Mouse (Mus musculus) MEL (cell line): ENCODE measurements around the gene Plxdc1. TPM values are rescaled to one million over a fixed set of nuclear protein-coding genes. Genes with fewer than 3 reads are reported as not detected.
A peak's percentile ranks its signal among the peaks of the same experiment; 100 is the strongest.

Source experiments
- DNase-seq: peaks from one replicate; pipeline ENCODE4 v3.0.0; 2011; ENCODE audit warnings: low read depth, low spot score
- H3K27ac ChIP-seq: 2 replicates; pipeline ENCODE4 v1.5.1; 2012; ENCODE audit warnings: low read depth, mild to moderate bottlenecking, control low read depth, low read length, moderate library complexity; ENCODE audit not compliant: control insufficient read depth
- H3K27me3 ChIP-seq, 2 experiments: fragments of 150-350 bp in 1 of 2; sonication (generic) in 1 of 2; 2 replicates each; pipeline ENCODE4 v1.6.1; 2012; ENCODE audit warnings: low read length in 2 of 2, mild to moderate bottlenecking in 2 of 2, improper control_type of control experiment in 1 of 2, moderate library complexity in 1 of 2; ENCODE audit not compliant: insufficient read depth in 2 of 2, control insufficient read depth in 1 of 2
- H3K36me3 ChIP-seq, 2 experiments: 2 replicates each; pipeline ENCODE4 v1.6.1; 2012 to 2014; ENCODE audit warnings: low read length in 2 of 2, improper control_type of control experiment in 1 of 2, inconsistent platforms in 1 of 2, mild to moderate bottlenecking in 1 of 2; ENCODE audit not compliant: insufficient read depth in 2 of 2, control insufficient read depth in 1 of 2
- H3K4me1 ChIP-seq, 2 experiments: fragments of 150-350 bp in 1 of 2; sonication (generic) in 1 of 2; 2 replicates each; pipeline ENCODE4 v1.6.1; 2012; ENCODE audit warnings: low read length in 2 of 2, improper control_type of control experiment in 1 of 2, mild to moderate bottlenecking in 1 of 2; ENCODE audit not compliant: insufficient read depth in 2 of 2, control insufficient read depth in 1 of 2
- H3K4me3 ChIP-seq, 2 experiments: fragments of 150-350 bp in 1 of 2; sonication (generic) in 1 of 2; 2 replicates each; pipeline ENCODE4 v1.5.1; 2012; ENCODE audit warnings: low read depth in 2 of 2, low read length in 2 of 2, mild to moderate bottlenecking in 2 of 2, moderate library complexity in 2 of 2, control low read depth in 1 of 2, improper control_type of control experiment in 1 of 2; ENCODE audit not compliant: control insufficient read depth in 1 of 2, insufficient read depth in 1 of 2
- H3K79me2 ChIP-seq: 2 replicates; pipeline ENCODE4 v1.6.1; 2012; ENCODE audit warnings: mild to moderate bottlenecking, low read length, moderate library complexity; ENCODE audit not compliant: control insufficient read depth, poor library complexity, insufficient read depth
- H3K9ac ChIP-seq: 2 replicates; pipeline ENCODE4 v1.6.1; 2012; ENCODE audit warnings: low read depth, mild to moderate bottlenecking, control low read depth, low read length, moderate library complexity; ENCODE audit not compliant: control insufficient read depth, poor library complexity, severe bottlenecking
- H3K9me3 ChIP-seq: fragments of 150-350 bp; sonication (generic); replicated peaks from 2 replicates; pipeline ENCODE4 v1.6.1; 2012; ENCODE audit warnings: mild to moderate bottlenecking, low read length, improper control_type of control experiment, moderate library complexity; ENCODE audit not compliant: insufficient read depth
- CHD2 ChIP-seq: IDR thresholded peaks from 2 replicates; pipeline ENCODE4 v1.6.1; 2011; ENCODE audit warnings: low read length, improper control_type of control experiment
- CTCF ChIP-seq, 3 experiments: IDR thresholded peaks in 2 of 3; conservative IDR thresholded peaks in 1 of 3; 2 replicates each; pipeline ENCODE4 v1.5.1; 2011 to 2012; ENCODE audit warnings: low read length in 3 of 3, low read depth in 2 of 3, mild to moderate bottlenecking in 2 of 3, improper control_type of control experiment in 1 of 3, inconsistent platforms in 1 of 3, mixed read lengths in 1 of 3, moderate library complexity in 1 of 3; ENCODE audit not compliant: control insufficient read depth in 1 of 3, insufficient read depth in 1 of 3, poor library complexity in 1 of 3, severe bottlenecking in 1 of 3
- E2F4 ChIP-seq: IDR thresholded peaks from 2 replicates; pipeline ENCODE4 v1.6.1; 2011; ENCODE audit warnings: low read depth, low read length, improper control_type of control experiment, borderline replicate concordance
- ELF1 ChIP-seq: IDR thresholded peaks from 2 replicates; pipeline ENCODE4 v1.6.1; 2014; ENCODE audit warnings: low read depth, mild to moderate bottlenecking, inconsistent platforms, low read length, improper control_type of control experiment, moderate library complexity
- EP300 ChIP-seq, 2 experiments: IDR thresholded peaks; 2 replicates each; pipeline ENCODE4 v1.6.1; 2011; ENCODE audit warnings: improper control_type of control experiment in 2 of 2, low read length in 2 of 2, low read depth in 1 of 2, mild to moderate bottlenecking in 1 of 2
- ETS1 ChIP-seq: IDR thresholded peaks from 2 replicates; pipeline ENCODE4 v1.6.1; 2012; ENCODE audit warnings: low read depth, mild to moderate bottlenecking, inconsistent platforms, low read length, improper control_type of control experiment, moderate library complexity
- GABPA ChIP-seq: IDR thresholded peaks from 2 replicates; pipeline ENCODE4 v1.6.1; 2012; ENCODE audit warnings: low read depth, mild to moderate bottlenecking, inconsistent platforms, low read length, improper control_type of control experiment, moderate library complexity
- GATA1 ChIP-seq: IDR thresholded peaks from 2 replicates; pipeline ENCODE4 v1.6.1; 2011; ENCODE audit warnings: low read depth, low read length, improper control_type of control experiment
- HCFC1 ChIP-seq: IDR thresholded peaks from 2 replicates; pipeline ENCODE4 v1.6.1; 2012; ENCODE audit warnings: low read depth, mild to moderate bottlenecking, inconsistent platforms, low read length, improper control_type of control experiment, moderate library complexity
- JUND ChIP-seq: IDR thresholded peaks from 2 replicates; pipeline ENCODE4 v1.6.1; 2011; ENCODE audit warnings: low read depth, mild to moderate bottlenecking, improper control_type of control experiment, low read length
- MAFK ChIP-seq: IDR thresholded peaks from 2 replicates; pipeline ENCODE4 v1.6.1; 2011; ENCODE audit warnings: low read depth, mild to moderate bottlenecking, low read length, improper control_type of control experiment, borderline replicate concordance
- MAX ChIP-seq: IDR thresholded peaks from 2 replicates; pipeline ENCODE4 v1.6.1; 2011; ENCODE audit warnings: low read length, improper control_type of control experiment
- MAZ ChIP-seq: IDR thresholded peaks from 2 replicates; pipeline ENCODE4 v1.6.1; 2012; ENCODE audit warnings: low read depth, mild to moderate bottlenecking, inconsistent platforms, low read length, improper control_type of control experiment
- MEF2A ChIP-seq: IDR thresholded peaks from 2 replicates; pipeline ENCODE4 v1.6.1; 2014; ENCODE audit warnings: low read depth, mild to moderate bottlenecking, inconsistent platforms, low read length, improper control_type of control experiment; ENCODE audit not compliant: poor library complexity, insufficient replicate concordance, severe bottlenecking; ENCODE audit errors: extremely low read depth
- MYB ChIP-seq: IDR thresholded peaks from 2 replicates; pipeline ENCODE4 v1.6.1; 2011; ENCODE audit warnings: mild to moderate bottlenecking, low read depth, low read length, improper control_type of control experiment
- MYC ChIP-seq: IDR thresholded peaks from 2 replicates; pipeline ENCODE4 v1.6.1; 2011; ENCODE audit warnings: low read depth, mild to moderate bottlenecking, low read length, improper control_type of control experiment, moderate library complexity
- NELFE ChIP-seq: IDR thresholded peaks from 2 replicates; pipeline ENCODE4 v1.6.1; 2011; ENCODE audit warnings: low read depth, low read length, improper control_type of control experiment
- NRF1 ChIP-seq: IDR thresholded peaks from 2 replicates; pipeline ENCODE4 v1.6.1; 2014; ENCODE audit warnings: low read depth, mild to moderate bottlenecking, inconsistent platforms, low read length, improper control_type of control experiment, moderate library complexity; ENCODE audit not compliant: poor library complexity, insufficient read depth, severe bottlenecking
- POLR2AphosphoS2 ChIP-seq: IDR thresholded peaks from 2 replicates; pipeline ENCODE4 v1.6.1; 2011; ENCODE audit warnings: low read length, improper control_type of control experiment
- SIN3A ChIP-seq: IDR thresholded peaks from 2 replicates; pipeline ENCODE4 v1.6.1; 2012; ENCODE audit warnings: low read length, improper control_type of control experiment, inconsistent platforms
- TBP ChIP-seq: IDR thresholded peaks from 2 replicates; pipeline ENCODE4 v1.8.0; 2011; ENCODE audit warnings: low read depth, low read length, improper control_type of control experiment
- TCF12 ChIP-seq: IDR thresholded peaks from 2 replicates; pipeline ENCODE4 v1.6.1; 2014; ENCODE audit warnings: low read depth, mild to moderate bottlenecking, inconsistent platforms, low read length, improper control_type of control experiment, moderate library complexity
- UBTF ChIP-seq: IDR thresholded peaks from 2 replicates; pipeline ENCODE4 v1.6.1; 2012; ENCODE audit warnings: low read depth, mild to moderate bottlenecking, inconsistent platforms, low read length, improper control_type of control experiment, moderate library complexity, borderline replicate concordance; ENCODE audit not compliant: insufficient read depth
- ZC3H11A ChIP-seq: IDR thresholded peaks from 2 replicates; pipeline ENCODE4 v1.6.1; 2012; ENCODE audit warnings: low read depth, mild to moderate bottlenecking, inconsistent platforms, low read length, improper control_type of control experiment
- ZKSCAN1 ChIP-seq: IDR thresholded peaks from 2 replicates; pipeline ENCODE4 v1.6.1; 2012; ENCODE audit warnings: low read depth, mild to moderate bottlenecking, inconsistent platforms, low read length, improper control_type of control experiment, moderate library complexity
- ZMIZ1 ChIP-seq: IDR thresholded peaks from 2 replicates; pipeline ENCODE4 v1.6.1; 2012; ENCODE audit warnings: low read depth, mild to moderate bottlenecking, inconsistent platforms, low read length, improper control_type of control experiment, moderate library complexity
- ZNF384 ChIP-seq: IDR thresholded peaks from 2 replicates; pipeline ENCODE4 v1.6.1; 2012; ENCODE audit warnings: low read depth, mild to moderate bottlenecking, inconsistent platforms, low read length, improper control_type of control experiment
- polyA plus RNA-seq, 2 experiments: library from polyadenylated mRNA; stranded (reverse) in 1 of 2; unstranded in 1 of 2; fragments of >175 nt in 1 of 2; fragments of >200 nt in 1 of 2; gene quantifications; 2 replicates each; pipeline versions ENCODE4 v1.2.1 to v1.2.4; 2012; ENCODE audit warnings: low replicate concordance in 2 of 2, low read depth in 1 of 2; ENCODE audit not compliant: insufficient read length in 2 of 2, insufficient read depth in 1 of 2, missing spikeins in 1 of 2
- total RNA-seq: library from RNA; depleted of rRNA; stranded (reverse); fragments of 300-350 nt; gene quantifications from 2 replicates; pipeline ENCODE4 v1.2.3, GENCODE M21; 2012

Plxdc1 gene
- total and polyA plus RNA-seq, 3 experiments = 13.1 to 24.5 TPM; not detected in 1

DNA sequence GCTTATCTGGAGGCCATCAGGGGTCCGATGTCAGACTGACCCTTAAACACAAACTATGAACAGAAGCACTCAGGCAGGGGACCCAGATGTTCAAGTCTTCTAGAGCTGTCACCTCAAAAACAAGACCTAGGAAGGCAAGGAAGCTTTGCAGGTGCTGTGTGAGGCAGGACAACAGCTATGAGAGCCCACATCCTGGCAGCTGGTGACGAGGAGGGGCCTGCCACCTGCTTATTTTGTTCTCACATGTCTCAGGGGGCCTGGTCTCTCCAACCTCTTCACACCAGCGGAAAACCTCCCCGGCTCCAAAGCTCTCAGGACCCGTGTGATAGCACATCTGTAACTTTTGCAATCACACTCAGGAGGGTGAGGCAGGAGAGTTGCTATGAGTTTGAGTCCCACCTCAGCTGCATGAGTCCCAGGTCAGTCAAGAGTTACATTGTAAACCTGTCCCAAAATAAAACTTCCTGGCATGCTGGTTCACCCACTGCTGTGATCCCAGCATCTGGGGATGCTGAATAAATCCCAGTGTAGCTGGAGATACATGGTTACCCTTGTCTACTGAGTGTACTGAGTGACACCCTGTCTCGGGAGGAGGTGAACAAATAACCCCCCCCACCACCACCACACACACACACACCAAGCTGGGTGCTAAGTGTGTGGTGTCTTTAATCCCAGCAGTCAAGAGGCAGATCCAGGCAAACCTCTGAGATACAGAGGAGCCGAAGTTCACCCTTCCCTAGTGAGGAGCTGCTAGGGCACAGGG, 14.3 kb upstream of the Plxdc1 start:
- Histone ChIP-seq H3K79me2 (no peaks in the 10 kb centered on the region), H3K9ac (no peak overlapping the region)
- TF ChIP-seq MEF2A (no peak), JUND (no peak), E2F4 (no peak), ZNF384 (no peak), MAFK (no peak), CTCF (IDR thresholded peaks at IDR 0.05 in 2 of 3, conservative IDR thresholded peaks at IDR 0.05 in 1 of 3; ENCODE audit: control insufficient read depth in 1 of 3, insufficient read depth in 1 of 3, low read depth in 2 of 3, low read length in 3 of 3, poor library complexity in 1 of 3, severe bottlenecking in 1 of 3) (no peak), EP300 (IDR thresholded peaks at IDR 0.05; ENCODE audit: low read depth in 1 of 2, low read length in 2 of 2) (no peak), GABPA (no peak), MAZ (no peak), NELFE (no peak), ELF1 (no peak), ZMIZ1 (no peak), ZC3H11A (no peak), CHD2 (no peak), GATA1 (no peak), NRF1 (no peak)
- TF ChIP-seq, all 39 proteins: peak for 0
- H3K4me3 ChIP-seq = no peak overlapping the region
- H3K27ac ChIP-seq = no peak overlapping the region
- H3K4me1 ChIP-seq = peaks cover 8 to 16% of the 10 kb centered on the region in 2 experiments; a peak in 3 of 4 replicates
- no peaks in the 10 kb centered on the region for H3K27me3 ChIP-seq
- DNase-seq = no peak
- H3K9me3 ChIP-seq = no peaks in the 10 kb centered on the region
- H3K36me3 ChIP-seq = peaks cover 0 to 8% of the 10 kb centered on the region in 2 experiments; a peak in 2 of 4 replicates

DNA sequence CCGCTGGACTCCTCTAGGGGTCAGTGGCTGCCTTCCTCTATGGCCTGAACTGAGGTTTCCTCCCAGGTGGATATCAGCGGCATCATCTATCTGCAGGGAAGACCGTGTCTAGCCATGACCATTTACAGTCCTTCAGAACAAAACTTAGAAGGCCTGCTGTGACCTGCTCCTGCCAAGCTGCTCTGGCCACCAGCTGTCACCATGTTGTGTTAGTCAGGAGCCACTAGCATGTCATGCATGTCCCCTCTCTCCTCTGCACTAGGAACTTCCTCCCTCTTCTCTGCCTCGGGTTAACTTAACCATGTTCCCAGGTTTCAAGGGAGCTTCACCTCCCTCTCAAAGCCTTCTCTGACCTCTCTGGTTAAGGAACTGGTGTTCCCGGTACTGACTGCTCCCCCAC, 13.5 kb upstream of the Plxdc1 start:
- H3K4me3 ChIP-seq = no peak overlapping the region
- no peak overlapping the region for H3K9ac ChIP-seq
- DNase-seq = peak; percentile 26
- H3K79me2 ChIP-seq = no peaks in the 10 kb centered on the region
- no peaks in the 10 kb centered on the region for H3K9me3 ChIP-seq
- no peak for TF ChIP-seq MAFK
- TF ChIP-seq SIN3A = no peak
- TF ChIP-seq EP300 (IDR thresholded peaks at IDR 0.05; ENCODE audit: low read depth in 1 of 2, low read length in 2 of 2) = no peak
- no peak for TF ChIP-seq TBP
- TF ChIP-seq NRF1 = no peak
- no peak for TF ChIP-seq TCF12
- no peak for TF ChIP-seq ZMIZ1
- no peak for TF ChIP-seq MAX
- no peak for TF ChIP-seq UBTF
- no peak for TF ChIP-seq POLR2AphosphoS2
- TF ChIP-seq ZNF384 = no peak
- no peak for TF ChIP-seq ZKSCAN1
- no peak for TF ChIP-seq MYC
- TF ChIP-seq MYB = no peak
- TF ChIP-seq ETS1 = no peak
- TF ChIP-seq HCFC1 = no peak
- H3K36me3 ChIP-seq = peaks cover 0 to 8% of the 10 kb centered on the region in 2 experiments; a peak in 2 of 4 replicates
- H3K27me3 ChIP-seq = no peaks in the 10 kb centered on the region
- no peak overlapping the region for H3K27ac ChIP-seq
- H3K4me1 ChIP-seq = peaks cover 8 to 19% of the 10 kb centered on the region in 2 experiments; a peak in 3 of 4 replicates
